Mouse (Mus musculus): ENCODE measurements around the gene Cdk5r1. TPM values are rescaled to one million over a fixed set of nuclear protein-coding genes. Genes with fewer than 3 reads are reported as not detected.
"Not testable (repeated sequence)": the region's sequence is repeated elsewhere in the genome, so short reads cannot be mapped to it uniquely, and the experiment has no call there.

Cdk5r1 gene
- total RNA-seq, 1 experiment, result 1.8 TPM

DNA sequence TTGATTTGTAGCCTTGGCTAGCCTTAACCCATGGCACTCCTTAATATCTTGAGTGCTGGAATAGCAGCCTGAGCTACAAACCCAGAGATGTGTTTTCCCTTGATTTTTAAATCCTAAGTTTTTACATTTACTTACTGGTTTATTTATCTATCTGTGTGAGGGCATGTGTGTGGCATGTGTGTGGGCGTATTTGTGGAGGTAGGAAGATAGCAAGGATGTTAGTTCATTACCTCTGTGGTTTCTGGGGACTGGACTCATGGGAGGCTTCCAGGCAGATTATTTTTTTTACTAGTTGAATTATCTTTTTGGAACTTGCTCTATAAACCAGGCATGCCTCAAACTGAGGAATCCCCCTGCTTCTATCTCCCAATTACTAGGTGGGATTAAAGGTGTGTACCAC is 23.6 kb upstream of the Cdk5r1 start:
- DNase-seq (ENCODE audit: low read depth, low spot score), result no peak
- Histone ChIP-seq H3K9ac (ENCODE audit: insufficient read depth, low read depth, low read length, poor library complexity, severe bottlenecking) (no peak overlapping the region), H3K4me1 (ENCODE audit: control insufficient read depth in 2 of 2, insufficient read depth in 2 of 2, low read length in 2 of 2, poor library complexity in 1 of 2) (peaks cover 0 to 1% of the 10 kb centered on the region in 2 experiments; a peak in 1 of 4 replicates), H3K9me3 (ENCODE audit: control insufficient read depth, insufficient read depth, low read depth, low read length) (no peaks in the 10 kb centered on the region), H3K4me3 (ENCODE audit: insufficient read depth in 1 of 2, low read depth in 1 of 2, low read length in 2 of 2, poor library complexity in 1 of 2, severe bottlenecking in 1 of 2) (no peak overlapping the region), H3K27ac (ENCODE audit: insufficient read depth, low read depth, low read length, poor library complexity, severe bottlenecking) (no peak overlapping the region), H3K36me3 (ENCODE audit: control insufficient read depth, insufficient read depth, low read length, poor library complexity, severe bottlenecking) (peaks cover 12% of the 10 kb centered on the region)
- in situ Hi-C loops (cut with MboI; ENCODE audit: low sequenced_read_pairs in 2 of 2, unreplicated experiment in 2 of 2), result no loop called here
- no peak for TF ChIP-seq HCFC1 (IDR thresholded peaks at IDR 0.05; ENCODE audit: borderline replicate concordance, insufficient read depth, low read length)
- TF ChIP-seq CHD2 (IDR thresholded peaks at IDR 0.05; ENCODE audit: low read depth, low read length), result no peak
- TF ChIP-seq MAFK (IDR thresholded peaks at IDR 0.05; ENCODE audit: insufficient read depth, low read depth, low read length), result no peak
- TF ChIP-seq ZNF384 (IDR thresholded peaks at IDR 0.05; ENCODE audit: low read depth, low read length), result no peak
- TF ChIP-seq ZC3H11A (IDR thresholded peaks at IDR 0.05; ENCODE audit: borderline replicate concordance, low read depth, low read length), result no peak

DNA sequence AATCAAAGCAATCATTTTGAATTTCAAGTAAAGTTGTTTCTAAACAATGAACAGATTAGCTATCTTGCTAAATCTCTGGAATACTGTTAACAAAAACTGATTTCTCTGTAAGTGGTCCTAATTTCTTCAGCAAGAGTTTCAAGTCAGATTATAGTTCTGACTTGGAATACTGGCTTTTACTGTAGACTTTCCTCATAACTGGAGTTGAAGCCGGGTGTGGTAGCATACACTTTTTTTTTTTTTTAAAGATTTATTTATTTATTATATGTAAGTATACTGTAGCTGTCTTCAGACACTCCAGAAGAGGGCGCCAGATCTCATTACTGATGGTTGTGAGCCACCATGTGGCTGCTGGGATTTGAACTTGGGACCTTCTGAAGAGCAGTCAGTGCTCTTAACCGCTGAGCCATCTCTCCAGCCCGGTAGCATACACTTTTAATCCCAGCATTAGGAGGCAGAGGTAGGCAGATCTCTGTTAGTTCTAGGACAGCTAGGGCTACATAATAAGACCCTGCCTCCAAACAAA is 13.2 kb upstream of the Cdk5r1 start:
- H3K27ac ChIP-seq (ENCODE audit: insufficient read depth, low read depth, low read length, poor library complexity, severe bottlenecking); H3K4me1 ChIP-seq (ENCODE audit: control insufficient read depth in 2 of 2, insufficient read depth in 2 of 2, low read length in 2 of 2, poor library complexity in 1 of 2): not testable (repeated sequence)
- peak; percentile 51; the same call in 1 of the 2 replicates for TF ChIP-seq ZNF384 (IDR thresholded peaks at IDR 0.05; ENCODE audit: low read depth, low read length)

DNA sequence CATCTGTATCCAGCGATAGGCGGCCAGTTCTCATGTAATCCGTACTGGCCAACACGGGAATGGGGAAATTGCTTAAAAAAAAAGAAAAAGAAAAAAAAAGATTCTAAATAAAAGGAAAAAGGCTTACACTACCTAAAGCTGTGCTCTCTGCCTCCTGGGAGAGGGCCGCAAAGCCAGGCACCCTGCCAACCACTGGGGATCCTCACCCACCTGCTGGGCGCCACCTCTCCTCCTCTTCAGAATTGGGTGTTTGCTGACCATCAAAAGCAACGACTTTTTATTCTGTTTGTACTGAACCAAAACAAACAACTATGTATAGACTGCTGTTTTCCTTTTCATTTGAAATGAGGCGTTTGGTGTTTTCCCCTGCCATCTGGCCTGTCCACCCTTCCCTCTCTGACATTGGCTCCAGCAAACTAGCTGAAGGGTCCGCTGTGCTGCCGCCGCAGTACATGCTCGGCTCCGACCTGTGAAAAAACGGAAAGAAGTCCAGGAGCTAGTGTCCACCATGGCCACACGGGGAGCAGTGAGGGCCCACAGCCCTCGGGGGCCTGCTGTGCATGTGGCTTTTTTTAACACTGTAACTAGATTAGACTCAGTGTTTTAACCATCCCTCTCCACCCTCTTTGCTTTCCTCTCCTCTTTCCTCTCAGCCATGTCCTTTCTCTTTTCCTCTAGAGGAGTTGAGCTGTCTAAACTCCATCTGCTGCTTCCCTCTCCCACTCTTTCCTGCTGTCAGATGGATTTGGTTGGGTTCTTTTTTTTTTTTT is 4.8 kb upstream of the Cdk5r1 start:
- no peak overlapping the region for H3K27ac ChIP-seq (ENCODE audit: insufficient read depth, low read depth, low read length, poor library complexity, severe bottlenecking)
- in situ Hi-C loops (cut with MboI; ENCODE audit: low sequenced_read_pairs in 2 of 2, unreplicated experiment in 2 of 2), result no loop called here
- H3K4me3 ChIP-seq (ENCODE audit: insufficient read depth in 1 of 2, low read depth in 1 of 2, low read length in 2 of 2, poor library complexity in 1 of 2, severe bottlenecking in 1 of 2), result no peak overlapping the region
- H3K4me1 ChIP-seq (ENCODE audit: control insufficient read depth in 2 of 2, insufficient read depth in 2 of 2, low read length in 2 of 2, poor library complexity in 1 of 2), result peaks cover 0 to 6% of the 10 kb centered on the region in 2 experiments; a peak in 1 of 4 replicates
- peaks cover 29% of the 10 kb centered on the region for H3K36me3 ChIP-seq (ENCODE audit: control insufficient read depth, insufficient read depth, low read length, poor library complexity, severe bottlenecking)
- TF ChIP-seq ZC3H11A (IDR thresholded peaks at IDR 0.05; ENCODE audit: borderline replicate concordance, low read depth, low read length) (no peak), MAFK (IDR thresholded peaks at IDR 0.05; ENCODE audit: insufficient read depth, low read depth, low read length) (no peak), CHD2 (IDR thresholded peaks at IDR 0.05; ENCODE audit: low read depth, low read length) (no peak), ZNF384 (IDR thresholded peaks at IDR 0.05; ENCODE audit: low read depth, low read length) (no peak), HCFC1 (IDR thresholded peaks at IDR 0.05; ENCODE audit: borderline replicate concordance, insufficient read depth, low read length) (no peak)
- no peak for DNase-seq (ENCODE audit: low read depth, low spot score)
- no peak overlapping the region for H3K9ac ChIP-seq (ENCODE audit: insufficient read depth, low read depth, low read length, poor library complexity, severe bottlenecking)
- no peaks in the 10 kb centered on the region for H3K9me3 ChIP-seq (ENCODE audit: control insufficient read depth, insufficient read depth, low read depth, low read length)

More for the DNA sequence above, 13.2 kb upstream of the Cdk5r1 start:
- H3K9me3 ChIP-seq (ENCODE audit: control insufficient read depth, insufficient read depth, low read depth, low read length); DNase-seq (ENCODE audit: low read depth, low spot score); H3K9ac ChIP-seq (ENCODE audit: insufficient read depth, low read depth, low read length, poor library complexity, severe bottlenecking); H3K4me3 ChIP-seq (ENCODE audit: insufficient read depth in 1 of 2, low read depth in 1 of 2, low read length in 2 of 2, poor library complexity in 1 of 2, severe bottlenecking in 1 of 2); in situ Hi-C loops (cut with MboI; ENCODE audit: low sequenced_read_pairs in 2 of 2, unreplicated experiment in 2 of 2): not testable (repeated sequence)
- H3K36me3 ChIP-seq (ENCODE audit: control insufficient read depth, insufficient read depth, low read length, poor library complexity, severe bottlenecking), result peaks cover 30% of the 10 kb centered on the region

DNA sequence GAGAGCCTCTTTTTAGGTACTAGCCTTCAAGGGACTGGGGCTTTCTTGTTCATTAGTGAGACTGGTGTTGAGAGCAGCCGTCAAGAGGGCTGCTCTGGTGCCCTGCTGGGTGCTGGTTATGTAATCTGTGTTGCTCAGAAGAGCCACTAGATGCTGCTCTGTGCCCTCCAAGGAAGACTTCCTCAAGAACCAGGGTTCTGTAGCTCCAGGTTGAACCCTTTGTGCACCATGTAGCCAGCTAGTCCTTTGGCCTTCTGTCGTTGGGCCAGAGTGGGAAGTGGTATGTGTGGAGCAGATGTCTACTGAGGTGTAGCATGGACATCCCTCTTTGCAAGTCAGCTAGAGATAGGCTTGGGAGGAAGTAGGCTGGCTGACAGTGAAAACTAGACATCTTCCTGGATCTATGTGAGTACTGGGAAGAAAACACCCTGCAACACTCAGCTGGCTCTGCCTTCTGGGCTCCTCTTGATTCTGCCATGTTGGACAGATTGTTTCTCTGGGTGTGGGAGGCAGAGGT is 2.6 kb upstream of the Cdk5r1 start:
- Histone ChIP-seq H3K36me3 (ENCODE audit: control insufficient read depth, insufficient read depth, low read length, poor library complexity, severe bottlenecking) (peaks cover 21% of the 10 kb centered on the region), H3K9me3 (ENCODE audit: control insufficient read depth, insufficient read depth, low read depth, low read length) (no peaks in the 10 kb centered on the region), H3K27ac (ENCODE audit: insufficient read depth, low read depth, low read length, poor library complexity, severe bottlenecking) (no peak overlapping the region), H3K4me3 (ENCODE audit: insufficient read depth in 1 of 2, low read depth in 1 of 2, low read length in 2 of 2, poor library complexity in 1 of 2, severe bottlenecking in 1 of 2) (no peak overlapping the region), H3K9ac (ENCODE audit: insufficient read depth, low read depth, low read length, poor library complexity, severe bottlenecking) (no peak overlapping the region), H3K4me1 (ENCODE audit: control insufficient read depth in 2 of 2, insufficient read depth in 2 of 2, low read length in 2 of 2, poor library complexity in 1 of 2) (peaks cover 0 to 11% of the 10 kb centered on the region in 2 experiments; a peak in 1 of 4 replicates)
- no peak for DNase-seq (ENCODE audit: low read depth, low spot score)
- TF ChIP-seq CHD2 (IDR thresholded peaks at IDR 0.05; ENCODE audit: low read depth, low read length) (no peak), ZNF384 (IDR thresholded peaks at IDR 0.05; ENCODE audit: low read depth, low read length) (no peak), HCFC1 (IDR thresholded peaks at IDR 0.05; ENCODE audit: borderline replicate concordance, insufficient read depth, low read length) (no peak), ZC3H11A (IDR thresholded peaks at IDR 0.05; ENCODE audit: borderline replicate concordance, low read depth, low read length) (no peak), MAFK (IDR thresholded peaks at IDR 0.05; ENCODE audit: insufficient read depth, low read depth, low read length) (no peak)
- in situ Hi-C loops (cut with MboI; ENCODE audit: low sequenced_read_pairs in 2 of 2, unreplicated experiment in 2 of 2), result no loop called here

All from ES-E14 (cell line).